Mouse (Mus musculus) E14TG2a.4 (cell line): ENCODE measurements at regions not wholly inside any gene's neighbourhood (a gene's known extent, or its start where the extent isn't known, plus 50 kb on each side); places are given as distances from the start of the nearest gene placed in this dataset.

Experiments used
- H3K27me3 ChIP-seq: 2 replicates; pipeline ENCODE4 v1.6.1; 2014; ENCODE audit warnings: low read length, control low read depth; ENCODE audit not compliant: insufficient read depth
- H3K36me3 ChIP-seq: 2 replicates; pipeline ENCODE4 v1.6.1; 2014; ENCODE audit warnings: low read length, control low read depth; ENCODE audit not compliant: insufficient read depth
- H3K4me1 ChIP-seq: replicated peaks from 2 replicates; pipeline ENCODE4 v1.6.1; 2014; ENCODE audit warnings: low read depth, low read length, control low read depth
- H3K4me3 ChIP-seq: replicated peaks from 2 replicates; pipeline ENCODE4 v1.5.1; 2014; ENCODE audit warnings: mild to moderate bottlenecking, low read length
- H3K9me3 ChIP-seq: 2 replicates; pipeline ENCODE4 v1.6.1; 2014; ENCODE audit warnings: low read length, control low read depth
- CTCF ChIP-seq: conservative IDR thresholded peaks from 2 replicates; pipeline ENCODE4 v1.5.1; 2014; ENCODE audit warnings: low read length
- NANOG ChIP-seq: IDR thresholded peaks from 2 replicates; pipeline ENCODE4 v1.6.1; 2014; ENCODE audit warnings: borderline replicate concordance, low read length, mixed read lengths
- POU5F1 ChIP-seq: IDR thresholded peaks from 2 replicates; pipeline ENCODE4 v1.6.1; 2014; ENCODE audit warnings: low read length, borderline replicate concordance

DNA sequence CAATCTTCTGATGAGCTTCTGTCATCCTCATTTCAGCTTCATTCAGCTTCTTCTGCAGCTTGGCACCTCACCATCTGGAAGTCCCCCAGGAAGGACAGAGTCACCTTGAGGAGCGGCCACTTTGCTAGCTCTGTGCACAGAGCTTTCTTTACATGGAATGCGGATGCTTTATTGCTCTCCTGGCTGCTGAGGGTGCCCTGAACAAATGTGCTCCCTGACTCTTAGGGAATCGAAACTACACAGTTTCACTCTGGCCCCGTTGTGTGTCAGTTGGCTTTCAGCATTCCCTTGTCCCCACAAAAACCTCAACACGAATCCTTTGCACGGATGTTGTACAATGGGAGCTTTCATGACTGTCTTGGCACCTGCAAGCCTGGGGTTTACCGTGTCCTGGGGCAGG lies 330.9 kb upstream of the Thbs1 start:
- Histone ChIP-seq H3K36me3 (no peaks in the 10 kb centered on the region), H3K9me3 (0 out of 2 replicates have a peak, but pooled peaks cover 5% of the 10 kb centered on the region), H3K4me3 (no peak overlapping the region), H3K27me3 (no peaks in the 10 kb centered on the region), H3K4me1 (no peaks in the 10 kb centered on the region)
- no peak for TF ChIP-seq POU5F1

DNA sequence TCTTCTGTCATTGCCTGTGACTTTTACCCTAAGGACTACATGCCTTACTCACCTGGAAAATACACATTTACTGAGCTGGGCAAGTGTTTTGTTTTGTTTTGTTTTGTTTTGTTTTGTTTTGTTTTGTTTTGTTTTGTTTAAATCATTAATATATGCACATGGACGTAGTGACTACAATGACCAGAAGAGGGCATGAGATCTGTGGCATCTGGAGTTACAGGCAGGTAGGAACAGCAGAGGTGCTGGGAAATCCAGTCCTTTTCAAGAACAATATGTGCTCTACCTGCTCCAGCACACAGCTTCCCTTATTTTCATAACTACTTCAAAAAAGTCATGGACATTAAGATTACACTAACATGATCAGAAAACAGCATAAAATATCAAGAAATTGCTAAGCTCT lies 324.4 kb upstream of the Thbs1 start:
- Histone ChIP-seq H3K4me1 (no peaks in the 10 kb centered on the region), H3K9me3 (no peaks in the 10 kb centered on the region), H3K4me3 (no peak overlapping the region), H3K27me3 (no peaks in the 10 kb centered on the region), H3K36me3 (no peaks in the 10 kb centered on the region)
- TF ChIP-seq CTCF (0 out of 2 replicates have a peak, but pooled peaks have one; percentile 7), POU5F1 (no peak), NANOG (no peak)

DNA sequence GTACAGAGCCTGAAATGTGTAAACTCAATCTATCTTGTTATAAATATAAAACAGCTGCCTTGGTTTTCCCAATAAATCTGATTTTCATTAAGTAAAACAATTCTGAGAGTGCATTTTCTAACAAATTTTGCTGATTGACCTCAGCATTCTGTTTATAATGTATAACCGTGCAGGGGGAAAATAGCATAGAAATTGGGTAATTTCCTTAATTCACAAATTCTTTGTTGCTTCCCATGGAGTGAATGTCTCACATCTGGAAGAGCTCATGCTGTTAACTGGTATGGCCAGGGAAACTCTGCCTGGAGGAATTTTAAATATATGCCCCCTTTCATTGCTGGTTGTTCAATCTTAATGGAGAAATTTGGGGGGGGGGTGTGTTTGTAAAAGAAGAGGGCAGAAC lies 317.4 kb upstream of the Thbs1 start:
- no peaks in the 10 kb centered on the region for H3K4me1 ChIP-seq
- H3K9me3 ChIP-seq: no peaks in the 10 kb centered on the region
- H3K36me3 ChIP-seq: no peaks in the 10 kb centered on the region

DNA sequence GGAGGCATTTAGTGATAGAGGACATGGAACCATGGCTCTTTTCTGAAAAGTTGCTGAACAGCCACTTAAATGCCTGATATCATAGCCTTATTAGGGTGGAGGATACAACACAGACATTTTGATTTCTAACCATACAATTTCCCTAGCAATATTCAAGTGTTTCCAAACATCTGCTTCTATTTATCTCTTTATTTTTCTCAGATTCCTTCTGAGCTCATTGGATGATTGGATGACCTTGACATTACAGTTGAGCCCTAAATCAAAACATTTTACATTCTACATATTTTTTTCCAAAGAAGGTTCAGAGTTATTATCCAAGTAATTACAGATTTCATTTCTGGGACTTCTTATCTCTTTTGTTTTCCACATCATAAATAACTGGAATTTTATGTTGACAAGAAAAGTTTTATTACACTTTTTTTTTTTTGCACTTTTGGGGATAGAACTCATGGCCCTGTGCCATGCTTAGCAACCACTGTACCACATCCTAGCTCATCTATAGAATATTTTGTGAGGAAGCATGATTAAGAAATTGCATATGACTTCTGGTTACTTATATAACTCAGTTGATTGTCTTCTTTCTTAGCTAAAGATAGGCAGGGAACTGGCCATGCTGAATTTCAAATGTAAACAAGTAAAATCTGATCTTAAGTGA lies 309.6 kb upstream of the Thbs1 start:
- no peak overlapping the region for H3K4me3 ChIP-seq
- H3K36me3 ChIP-seq: no peaks in the 10 kb centered on the region
- H3K27me3 ChIP-seq: no peaks in the 10 kb centered on the region
- no peaks in the 10 kb centered on the region for H3K4me1 ChIP-seq
- H3K9me3 ChIP-seq: no peaks in the 10 kb centered on the region
- TF ChIP-seq POU5F1 (no peak), NANOG (no peak), CTCF (no peak)

More for the DNA sequence above, 317.4 kb upstream of the Thbs1 start:
- TF ChIP-seq POU5F1 (no peak), NANOG (no peak), CTCF (no peak)
- H3K4me3 ChIP-seq: no peak overlapping the region
- no peaks in the 10 kb centered on the region for H3K27me3 ChIP-seq

DNA sequence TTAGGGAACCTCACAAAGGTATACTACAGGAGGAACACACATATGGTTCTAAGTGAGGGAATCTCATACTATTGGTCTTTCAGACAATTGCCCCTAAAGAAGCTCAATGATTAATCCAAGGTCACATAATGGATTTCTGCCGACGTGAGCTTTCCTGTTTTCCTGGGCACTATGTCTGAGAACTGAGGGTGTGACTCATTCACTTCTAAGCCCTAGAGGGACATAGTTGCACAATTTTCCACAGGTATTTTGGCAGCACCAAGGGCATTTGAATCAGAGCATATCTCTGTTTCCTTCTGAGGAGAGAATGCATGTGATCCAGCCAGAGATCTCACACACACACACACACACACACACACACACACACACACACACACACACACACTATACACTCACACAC lies 309.0 kb upstream of the Thbs1 start:
- Histone ChIP-seq H3K27me3 (no peaks in the 10 kb centered on the region), H3K4me3 (no peak overlapping the region), H3K4me1 (no peaks in the 10 kb centered on the region), H3K9me3 (no peaks in the 10 kb centered on the region), H3K36me3 (no peaks in the 10 kb centered on the region)
- TF ChIP-seq NANOG (no peak), CTCF (no peak), POU5F1 (no peak)

DNA sequence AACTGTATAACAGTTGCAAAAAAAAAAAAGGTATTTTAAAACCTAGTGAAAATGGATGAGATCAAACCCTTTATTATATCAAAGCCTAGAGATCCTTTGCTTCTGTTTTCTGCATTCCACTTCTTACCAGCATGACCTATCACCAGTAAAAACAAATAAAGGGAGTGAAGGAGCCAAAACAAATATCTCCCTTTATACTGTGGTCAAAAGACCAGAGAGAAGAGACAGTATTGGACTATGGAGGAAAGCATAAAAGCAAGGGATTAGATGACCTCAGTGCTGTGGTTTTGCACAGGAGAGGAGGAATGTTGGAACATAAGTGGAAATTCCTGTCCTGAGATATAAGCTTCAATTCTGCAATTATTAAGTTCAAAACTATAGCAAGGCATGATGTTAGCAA lies 307.0 kb upstream of the Thbs1 start:
- Histone ChIP-seq H3K36me3 (no peaks in the 10 kb centered on the region), H3K4me3 (no peak overlapping the region), H3K27me3 (no peaks in the 10 kb centered on the region), H3K9me3 (no peaks in the 10 kb centered on the region), H3K4me1 (no peaks in the 10 kb centered on the region)
- TF ChIP-seq NANOG (no peak), CTCF (no peak), POU5F1 (no peak)

DNA sequence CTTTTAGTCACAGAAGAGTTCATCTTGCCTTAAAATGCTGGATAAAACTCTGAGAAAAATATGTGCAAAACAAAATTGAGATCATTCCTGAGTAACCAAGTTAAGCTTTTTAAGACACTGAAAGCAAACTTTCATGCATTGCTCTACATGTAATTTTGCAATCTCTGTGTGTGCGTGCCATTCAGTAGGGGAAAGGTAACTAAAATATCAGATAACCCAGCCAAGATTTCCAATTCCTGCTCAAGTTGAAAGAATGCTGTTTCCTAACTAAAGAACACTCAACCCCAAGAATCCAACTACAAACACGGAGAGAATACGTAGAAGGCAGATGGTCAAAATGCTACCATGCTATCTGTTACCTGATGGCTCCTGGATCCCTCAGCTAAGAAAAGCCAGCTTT lies 304.6 kb upstream of the Thbs1 start:
- Histone ChIP-seq H3K9me3 (no peaks in the 10 kb centered on the region), H3K27me3 (no peaks in the 10 kb centered on the region), H3K4me3 (no peak overlapping the region), H3K4me1 (no peaks in the 10 kb centered on the region), H3K36me3 (no peaks in the 10 kb centered on the region)
- no peak for TF ChIP-seq POU5F1
- no peak for TF ChIP-seq NANOG
- TF ChIP-seq CTCF: no peak

DNA sequence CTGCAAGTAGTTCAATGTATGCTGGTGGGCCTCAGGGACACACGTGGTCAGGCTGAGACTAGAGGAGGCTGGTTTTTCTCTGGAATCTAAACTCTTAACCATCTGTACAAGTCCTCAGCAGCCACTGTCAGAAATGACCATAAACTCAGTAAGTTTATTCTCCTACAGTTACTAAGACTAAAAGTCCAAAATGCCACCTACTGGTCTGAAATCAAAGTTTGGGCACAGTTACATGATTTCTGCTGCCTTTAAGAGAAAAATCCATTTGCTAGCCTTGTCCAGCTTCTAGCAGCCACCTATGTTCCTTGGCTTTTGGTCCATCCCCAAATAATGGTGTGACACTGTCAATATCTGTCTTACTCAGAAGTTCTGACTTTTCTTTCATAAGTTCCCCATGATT lies 300.2 kb upstream of the Thbs1 start:
- TF ChIP-seq NANOG: no peak
- TF ChIP-seq CTCF: no peak
- no peaks in the 10 kb centered on the region for H3K9me3 ChIP-seq
- H3K27me3 ChIP-seq: no peaks in the 10 kb centered on the region

DNA sequence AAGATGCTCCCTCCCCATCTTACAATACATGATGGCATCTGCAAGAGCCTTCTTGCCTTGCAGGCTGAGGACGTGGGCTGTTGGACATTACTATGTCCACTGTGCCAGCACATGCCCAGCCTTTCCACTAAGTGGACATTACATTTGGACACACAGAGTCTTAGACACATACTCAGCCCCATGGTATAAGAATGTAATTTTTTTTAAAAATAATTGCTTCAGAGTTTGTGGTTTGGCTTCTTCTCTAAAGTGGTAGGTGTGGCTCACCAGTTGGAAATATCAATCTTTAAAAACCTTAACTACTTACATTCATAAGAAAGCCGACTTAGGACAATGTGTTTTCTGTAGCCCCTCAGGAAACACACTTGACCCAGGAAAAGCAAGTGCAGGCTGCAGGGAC lies 299.7 kb upstream of the Thbs1 start:
- Histone ChIP-seq H3K4me1 (no peaks in the 10 kb centered on the region), H3K36me3 (no peaks in the 10 kb centered on the region), H3K4me3 (no peak overlapping the region), H3K9me3 (no peaks in the 10 kb centered on the region), H3K27me3 (no peaks in the 10 kb centered on the region)
- no peak for TF ChIP-seq NANOG

More for the DNA sequence above, 300.2 kb upstream of the Thbs1 start:
- no peaks in the 10 kb centered on the region for H3K4me1 ChIP-seq
- H3K4me3 ChIP-seq: no peak overlapping the region
- H3K36me3 ChIP-seq: no peaks in the 10 kb centered on the region
